Mouse (Mus musculus): Measurements from ENCODE around the gene Spp2.

Gene Spp2

GRCm38 (mm10) chr1:88468335-88468734, 61.6 kb downstream of the Spp2 start:
- DNase-seq: no peak

DNA sequence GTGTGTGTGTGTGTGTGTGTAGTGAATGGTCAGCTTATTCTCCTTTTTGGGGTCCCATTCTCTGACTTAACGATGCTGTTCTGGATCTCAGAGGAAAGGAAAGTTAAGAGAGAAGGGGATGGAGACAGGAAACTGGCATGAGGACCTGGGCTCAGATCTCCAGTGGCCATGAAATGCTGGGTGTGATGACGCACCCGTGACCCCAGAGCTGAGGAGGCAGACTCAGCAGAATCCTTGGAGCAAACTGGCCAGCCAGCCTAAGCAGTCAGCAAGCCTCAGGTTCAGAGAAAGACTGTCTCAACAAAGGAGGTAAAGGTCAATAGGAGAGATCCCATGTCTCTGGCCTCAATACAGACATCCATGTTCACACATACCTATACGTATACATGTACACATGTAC, 63.0 kb downstream of the Spp2 start:
- DNase-seq: no peak

GRCm38 (mm10) chr1:88472258-88472657, 65.5 kb downstream of the Spp2 start:
- DNase-seq: no peak

- no peak for DNase-seq
These were observed 67.1 kb downstream of the Spp2 start for GRCm38 (mm10) chr1:88473899-88474298.

DNA sequence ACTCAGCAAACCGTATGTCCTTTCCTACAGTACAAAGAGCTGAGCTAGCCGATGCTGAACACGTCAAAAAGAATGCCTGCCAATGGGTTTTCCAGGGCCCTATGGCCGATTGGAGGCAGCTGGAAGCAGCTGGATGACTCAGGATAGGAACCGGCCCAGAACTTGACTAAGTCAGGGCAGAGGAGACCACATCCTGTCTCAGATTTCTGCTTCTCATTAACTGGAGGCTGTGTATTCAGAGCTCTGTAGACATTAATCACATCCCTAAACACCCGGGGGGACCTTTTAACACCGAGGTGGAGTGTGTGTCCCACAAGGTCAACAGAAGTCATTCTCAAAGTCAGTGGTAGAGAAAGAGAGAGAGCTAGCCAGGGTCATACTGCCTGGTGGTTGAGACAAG, 67.8 kb downstream of the Spp2 start:
- no peak for DNase-seq

DNA sequence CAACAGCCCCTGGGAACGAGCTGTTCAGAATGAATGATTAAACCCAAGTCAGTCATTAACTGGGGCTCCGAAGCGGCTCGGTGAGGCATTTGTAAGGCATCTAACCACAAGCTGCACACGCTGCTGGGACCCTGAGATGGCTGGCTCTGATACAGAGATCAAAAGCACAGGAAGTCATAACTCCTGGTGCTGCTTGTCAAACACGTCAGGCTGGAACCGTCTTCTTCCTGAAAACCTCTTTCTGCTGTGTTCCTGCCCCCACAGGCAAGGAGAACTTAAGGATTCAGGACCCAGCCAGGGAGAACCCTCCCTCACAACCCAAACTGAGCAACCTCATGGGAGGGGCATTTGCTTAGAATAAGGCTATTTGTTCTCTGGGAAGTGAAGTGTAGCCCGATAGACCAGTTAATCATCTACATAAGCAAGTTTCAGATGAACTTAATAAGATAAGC, 68.8 kb downstream of the Spp2 start:
- DNase-seq: no peak

All from right cerebral cortex, adult 18-20 months (tissue).